Mouse (Mus musculus) kidney, adult 18-20 months (tissue): Measurements from ENCODE around the gene Cryl1.

ENCODE experiments used
- DNase-seq: peaks from one replicate; pipeline ENCODE4 v3.0.0; 2021

The Cryl1 gene

DNA sequence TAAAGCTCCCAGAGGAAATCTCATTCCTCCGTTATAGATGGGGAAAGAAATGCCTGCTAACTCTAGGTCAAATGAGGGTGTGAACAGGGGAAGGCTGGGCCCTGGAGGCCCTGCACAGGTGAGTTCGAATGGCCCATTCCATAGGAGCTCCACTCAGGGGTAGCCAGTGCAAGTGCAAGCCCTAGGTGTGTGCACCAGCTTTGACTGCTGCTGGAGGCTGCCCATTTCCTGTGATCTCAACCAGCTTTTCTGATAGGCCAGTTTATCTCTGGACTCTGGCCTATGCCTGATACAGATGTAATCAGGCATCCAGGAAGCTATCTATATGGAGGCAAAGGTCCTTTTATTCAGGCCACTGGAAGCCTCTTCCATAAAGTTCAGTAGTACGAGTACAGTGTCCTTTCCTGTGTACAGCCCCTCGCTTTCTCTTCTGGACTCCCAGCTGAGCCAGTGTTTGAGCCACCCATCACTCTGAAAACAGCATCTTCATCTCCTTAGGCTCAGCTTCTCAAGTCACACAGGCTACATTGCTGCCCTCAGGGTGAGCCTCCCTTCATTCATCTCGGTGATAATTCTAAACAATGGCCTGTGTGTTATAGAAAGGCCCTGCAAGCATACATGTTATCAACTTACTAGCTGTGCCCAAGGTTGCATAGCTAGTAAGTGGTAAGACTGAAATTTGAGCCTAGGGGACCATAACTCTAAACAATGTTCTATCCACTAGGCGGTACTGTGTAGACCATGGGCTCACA is 167.9 kb downstream of the Cryl1 start:
- no peak for DNase-seq
